Mouse (Mus musculus): ENCODE measurements around the gene Csrnp1. TPM values are rescaled to one million over a fixed set of nuclear protein-coding genes. Genes with fewer than 3 reads are reported as not detected.

The Csrnp1 gene
- polyA plus RNA-seq (2015; fragmentation: Illumina TruSeq; extraction: RNeasy Lipid Tissue Mini Kit (QIAGEN cat#74804); ENCODE audit: insufficient read depth, low read depth, low replicate concordance) = 2.0 TPM

GRCm38 (mm10) chr9:119984536-119985011 is at the start of gene Csrnp1:
Gene Csrnp1, minus strand, starts transcription at chr9:119984658.

GRCm38 (mm10) chr9:120023086-120023811 is 38.8 kb upstream of the Csrnp1 start, which contains the start of gene Xirp1:
Gene Xirp1, minus strand, starts transcription at chr9:120023598.

DNA sequence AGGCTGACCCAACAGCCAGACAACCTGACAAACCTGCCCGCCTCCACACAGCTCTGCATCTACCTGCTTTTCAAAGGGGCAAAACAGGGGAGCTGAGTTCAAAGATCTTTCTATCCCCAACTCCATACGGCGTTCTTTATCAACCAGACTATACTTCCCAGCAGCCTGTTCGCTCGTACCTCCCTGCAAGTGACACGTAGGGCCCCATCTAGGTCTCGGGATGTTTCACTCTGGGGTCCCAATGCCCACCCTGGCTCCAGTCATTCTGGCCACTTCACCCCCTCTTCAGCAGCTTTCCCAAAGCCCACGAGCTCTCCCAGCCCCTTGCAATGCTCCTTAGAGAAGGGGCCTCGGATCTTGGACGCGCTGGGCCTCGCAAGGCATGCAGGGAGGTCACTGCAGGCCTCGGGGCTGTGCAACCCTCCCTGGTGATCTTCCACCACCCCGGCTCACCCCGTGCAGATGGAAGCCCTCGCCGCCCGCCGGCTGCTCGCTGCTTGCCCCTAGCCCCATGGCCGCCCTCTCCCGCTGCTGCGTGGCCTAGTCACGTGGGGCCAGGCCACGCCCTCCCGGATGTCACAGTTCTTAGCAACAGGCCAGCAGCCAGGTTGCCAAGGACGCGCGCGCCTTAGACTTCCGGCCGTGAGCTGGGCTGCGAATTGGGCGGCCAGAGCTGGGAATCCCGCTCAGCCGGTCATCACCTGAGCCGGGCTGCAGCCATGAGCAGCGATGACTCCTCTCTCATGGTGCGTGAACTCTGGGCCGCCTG is 47.3 kb downstream of the Csrnp1 start, which contains the start of the genes Gorasp1 and Ttc21a:
TSS of gene Gorasp1 (minus strand) at position 561 of the 769 bp plus-strand sequence.
TSS of gene Ttc21a (plus strand) at position 602 of the 769 bp plus-strand sequence.

Other genes with a start within 250 kb of the Csrnp1 start
- not detected for gene Scn11a, start 159.2 kb downstream of the Csrnp1 start, polyA plus RNA-seq (2015; fragmentation: Illumina TruSeq; extraction: RNeasy Lipid Tissue Mini Kit (QIAGEN cat#74804); ENCODE audit: insufficient read depth, low read depth, low replicate concordance)
- 9.2 TPM for gene Wdr48, start 89.8 kb downstream of the Csrnp1 start, polyA plus RNA-seq (2015; fragmentation: Illumina TruSeq; extraction: RNeasy Lipid Tissue Mini Kit (QIAGEN cat#74804); ENCODE audit: insufficient read depth, low read depth, low replicate concordance)
- 6.8 TPM for gene Gorasp1, start 47.1 kb downstream of the Csrnp1 start, polyA plus RNA-seq (2015; fragmentation: Illumina TruSeq; extraction: RNeasy Lipid Tissue Mini Kit (QIAGEN cat#74804); ENCODE audit: insufficient read depth, low read depth, low replicate concordance)
- not detected for gene Ttc21a, start 47.1 kb downstream of the Csrnp1 start, polyA plus RNA-seq (2015; fragmentation: Illumina TruSeq; extraction: RNeasy Lipid Tissue Mini Kit (QIAGEN cat#74804); ENCODE audit: insufficient read depth, low read depth, low replicate concordance)
- gene Xirp1, start 38.9 kb upstream of the Csrnp1 start, polyA plus RNA-seq (2015; fragmentation: Illumina TruSeq; extraction: RNeasy Lipid Tissue Mini Kit (QIAGEN cat#74804); ENCODE audit: insufficient read depth, low read depth, low replicate concordance) = 0.66 TPM
- 1.1 TPM for gene Cx3cr1, start 85.2 kb upstream of the Csrnp1 start, polyA plus RNA-seq (2015; fragmentation: Illumina TruSeq; extraction: RNeasy Lipid Tissue Mini Kit (QIAGEN cat#74804); ENCODE audit: insufficient read depth, low read depth, low replicate concordance)
- gene Ccr8, start 107.5 kb upstream of the Csrnp1 start, polyA plus RNA-seq (2015; fragmentation: Illumina TruSeq; extraction: RNeasy Lipid Tissue Mini Kit (QIAGEN cat#74804); ENCODE audit: insufficient read depth, low read depth, low replicate concordance) = not detected
- 9.4 TPM for gene Slc25a38, start 125.7 kb upstream of the Csrnp1 start, polyA plus RNA-seq (2015; fragmentation: Illumina TruSeq; extraction: RNeasy Lipid Tissue Mini Kit (QIAGEN cat#74804); ENCODE audit: insufficient read depth, low read depth, low replicate concordance)
- 607 TPM for gene Rpsa, start 143.0 kb upstream of the Csrnp1 start, polyA plus RNA-seq (2015; fragmentation: Illumina TruSeq; extraction: RNeasy Lipid Tissue Mini Kit (QIAGEN cat#74804); ENCODE audit: insufficient read depth, low read depth, low replicate concordance)
- gene Mobp, start 165.0 kb upstream of the Csrnp1 start, polyA plus RNA-seq (2015; fragmentation: Illumina TruSeq; extraction: RNeasy Lipid Tissue Mini Kit (QIAGEN cat#74804); ENCODE audit: insufficient read depth, low read depth, low replicate concordance) = not detected

Measured in pancreas, adult 10 weeks (tissue).